Mouse (Mus musculus): ENCODE results near the gene Magoh. TPM values are rescaled to one million over a fixed set of nuclear protein-coding genes. Genes with fewer than 3 reads are reported as not detected.

Gene Magoh
- polyA plus RNA-seq (2015; fragmentation: Nextera tagmentation; extraction: Ambion mirVana), result 58.5 and 76.7 TPM in 2 replicates

GRCm38 (mm10) chr4:107879254-107880050 is at the start of gene Magoh:
TSS of gene Magoh (plus strand) at chr4:107879755.
- WGBS (ENCODE audit: insufficient replicate concordance), result 2% methylated on average over 48 of the region's 48 CpGs

GRCm38 (mm10) chr4:107830189-107830588 is 49.4 kb upstream of the Magoh start:
- no peaks in the 10 kb centered on the region for H3K27me3 ChIP-seq (ENCODE audit: control insufficient read depth, insufficient read depth, low read depth, low read length)
- H3K4me3 ChIP-seq (ENCODE audit: low read depth, low read length), result no peak overlapping the region
- H3K36me3 ChIP-seq (ENCODE audit: control insufficient read depth, insufficient read depth), result no peaks in the 10 kb centered on the region
- H3K9me3 ChIP-seq (replicated peaks; ENCODE audit: control insufficient read depth, low read length), result no peaks in the 10 kb centered on the region
- no peak overlapping the region for H3K27ac ChIP-seq (ENCODE audit: low read length)
- no peak overlapping the region for H3K4me2 ChIP-seq (ENCODE audit: low read depth, low read length)
- no peaks in the 10 kb centered on the region for H3K4me1 ChIP-seq (ENCODE audit: control insufficient read depth, low read depth, low read length)
- no peak overlapping the region for H3K9ac ChIP-seq (ENCODE audit: low read depth, low read length)
- 77% methylated on average over 10 of the region's 10 CpGs for WGBS (ENCODE audit: insufficient replicate concordance)
- no peak for ATAC-seq (ENCODE audit: low read depth)

More at GRCm38 (mm10) chr4:107879254-107880050, at the start of gene Magoh:
- Histone ChIP-seq H3K27ac (ENCODE audit: low read length) (peak within 1 kb of the TSS; percentile 73), H3K27me3 (ENCODE audit: control insufficient read depth, insufficient read depth, low read depth, low read length) (no peaks in the 10 kb centered on the region), H3K9me3 (replicated peaks; ENCODE audit: control insufficient read depth, low read length) (no peaks in the 10 kb centered on the region), H3K4me1 (ENCODE audit: control insufficient read depth, low read depth, low read length) (peaks cover 15% of the 10 kb centered on the region), H3K9ac (ENCODE audit: low read depth, low read length) (peak within 1 kb of the TSS; percentile 84), H3K4me3 (ENCODE audit: low read depth, low read length) (peak within 1 kb of the TSS; percentile 89), H3K4me2 (ENCODE audit: low read depth, low read length) (peak within 1 kb of the TSS; percentile 83), H3K36me3 (ENCODE audit: control insufficient read depth, insufficient read depth) (peaks cover 12% of the 10 kb centered on the region)
- ATAC-seq (ENCODE audit: low read depth), result peak; percentile 97

- no peaks in the 10 kb centered on the region for H3K36me3 ChIP-seq (ENCODE audit: control insufficient read depth, insufficient read depth)
- no peaks in the 10 kb centered on the region for H3K4me1 ChIP-seq (ENCODE audit: control insufficient read depth, low read depth, low read length)
- H3K9me3 ChIP-seq (replicated peaks; ENCODE audit: control insufficient read depth, low read length), result no peaks in the 10 kb centered on the region
- H3K4me3 ChIP-seq (ENCODE audit: low read depth, low read length), result no peak overlapping the region
- H3K27ac ChIP-seq (ENCODE audit: low read length), result no peak overlapping the region
- H3K4me2 ChIP-seq (ENCODE audit: low read depth, low read length), result no peak overlapping the region
- no peak overlapping the region for H3K9ac ChIP-seq (ENCODE audit: low read depth, low read length)
- no peaks in the 10 kb centered on the region for H3K27me3 ChIP-seq (ENCODE audit: control insufficient read depth, insufficient read depth, low read depth, low read length)
- WGBS (ENCODE audit: insufficient replicate concordance), result 78% methylated on average over 7 of the region's 7 CpGs
- ATAC-seq (ENCODE audit: low read depth), result no peak
These were observed 48.7 kb upstream of the Magoh start for GRCm38 (mm10) chr4:107830821-107831221.

- no peaks in the 10 kb centered on the region for H3K9me3 ChIP-seq (replicated peaks; ENCODE audit: control insufficient read depth, low read length)
- no peak for ATAC-seq (ENCODE audit: low read depth)
These were observed 47.9 kb upstream of the Magoh start for GRCm38 (mm10) chr4:107831678-107832077.

GRCm38 (mm10) chr4:107833525-107833924 is 46.0 kb upstream of the Magoh start:
- Histone ChIP-seq H3K4me3 (ENCODE audit: low read depth, low read length) (no peak overlapping the region), H3K27me3 (ENCODE audit: control insufficient read depth, insufficient read depth, low read depth, low read length) (no peaks in the 10 kb centered on the region), H3K9ac (ENCODE audit: low read depth, low read length) (no peak overlapping the region), H3K4me2 (ENCODE audit: low read depth, low read length) (no peak overlapping the region), H3K9me3 (replicated peaks; ENCODE audit: control insufficient read depth, low read length) (no peaks in the 10 kb centered on the region), H3K27ac (ENCODE audit: low read length) (no peak overlapping the region), H3K36me3 (ENCODE audit: control insufficient read depth, insufficient read depth) (no peaks in the 10 kb centered on the region), H3K4me1 (ENCODE audit: control insufficient read depth, low read depth, low read length) (no peaks in the 10 kb centered on the region)
- WGBS (ENCODE audit: insufficient replicate concordance), result 61% methylated on average over 5 of the region's 5 CpGs
- no peak for ATAC-seq (ENCODE audit: low read depth)

More at GRCm38 (mm10) chr4:107831678-107832077, 47.9 kb upstream of the Magoh start:
- Histone ChIP-seq H3K36me3 (ENCODE audit: control insufficient read depth, insufficient read depth) (no peaks in the 10 kb centered on the region), H3K4me2 (ENCODE audit: low read depth, low read length) (no peak overlapping the region), H3K27me3 (ENCODE audit: control insufficient read depth, insufficient read depth, low read depth, low read length) (no peaks in the 10 kb centered on the region), H3K9ac (ENCODE audit: low read depth, low read length) (no peak overlapping the region), H3K4me3 (ENCODE audit: low read depth, low read length) (no peak overlapping the region), H3K4me1 (ENCODE audit: control insufficient read depth, low read depth, low read length) (no peaks in the 10 kb centered on the region), H3K27ac (ENCODE audit: low read length) (no peak overlapping the region)
- 76% methylated on average over 6 of the region's 6 CpGs for WGBS (ENCODE audit: insufficient replicate concordance)

- H3K4me1 ChIP-seq (ENCODE audit: control insufficient read depth, low read depth, low read length), result no peaks in the 10 kb centered on the region
- WGBS (ENCODE audit: insufficient replicate concordance), result 74% methylated on average over 22 of the region's 22 CpGs
- no peak overlapping the region for H3K4me2 ChIP-seq (ENCODE audit: low read depth, low read length)
- H3K9ac ChIP-seq (ENCODE audit: low read depth, low read length), result no peak overlapping the region
- H3K27me3 ChIP-seq (ENCODE audit: control insufficient read depth, insufficient read depth, low read depth, low read length), result no peaks in the 10 kb centered on the region
- no peaks in the 10 kb centered on the region for H3K36me3 ChIP-seq (ENCODE audit: control insufficient read depth, insufficient read depth)
- H3K27ac ChIP-seq (ENCODE audit: low read length), result no peak overlapping the region
- ATAC-seq (ENCODE audit: low read depth), result no peak
- no peaks in the 10 kb centered on the region for H3K9me3 ChIP-seq (replicated peaks; ENCODE audit: control insufficient read depth, low read length)
- H3K4me3 ChIP-seq (ENCODE audit: low read depth, low read length), result no peak overlapping the region
These were observed 44.8 kb upstream of the Magoh start for GRCm38 (mm10) chr4:107834643-107835314.

GRCm38 (mm10) chr4:107835508-107835909 is 44.0 kb upstream of the Magoh start:
- H3K27ac ChIP-seq (ENCODE audit: low read length), result no peak overlapping the region
- no peak for ATAC-seq (ENCODE audit: low read depth)
- no peaks in the 10 kb centered on the region for H3K4me1 ChIP-seq (ENCODE audit: control insufficient read depth, low read depth, low read length)
- H3K27me3 ChIP-seq (ENCODE audit: control insufficient read depth, insufficient read depth, low read depth, low read length), result no peaks in the 10 kb centered on the region
- no peaks in the 10 kb centered on the region for H3K36me3 ChIP-seq (ENCODE audit: control insufficient read depth, insufficient read depth)
- H3K4me2 ChIP-seq (ENCODE audit: low read depth, low read length), result no peak overlapping the region
- H3K9me3 ChIP-seq (replicated peaks; ENCODE audit: control insufficient read depth, low read length), result no peaks in the 10 kb centered on the region
- H3K9ac ChIP-seq (ENCODE audit: low read depth, low read length), result no peak overlapping the region
- no peak overlapping the region for H3K4me3 ChIP-seq (ENCODE audit: low read depth, low read length)
- 73% methylated on average over 5 of the region's 5 CpGs for WGBS (ENCODE audit: insufficient replicate concordance)

- no peak overlapping the region for H3K9ac ChIP-seq (ENCODE audit: low read depth, low read length)
- no peak overlapping the region for H3K27ac ChIP-seq (ENCODE audit: low read length)
- H3K4me1 ChIP-seq (ENCODE audit: control insufficient read depth, low read depth, low read length), result no peaks in the 10 kb centered on the region
- ATAC-seq (ENCODE audit: low read depth), result no peak
- 76% methylated on average over 5 of the region's 5 CpGs for WGBS (ENCODE audit: insufficient replicate concordance)
- H3K36me3 ChIP-seq (ENCODE audit: control insufficient read depth, insufficient read depth), result no peaks in the 10 kb centered on the region
- no peak overlapping the region for H3K4me2 ChIP-seq (ENCODE audit: low read depth, low read length)
- H3K27me3 ChIP-seq (ENCODE audit: control insufficient read depth, insufficient read depth, low read depth, low read length), result no peaks in the 10 kb centered on the region
- H3K9me3 ChIP-seq (replicated peaks; ENCODE audit: control insufficient read depth, low read length), result no peaks in the 10 kb centered on the region
- H3K4me3 ChIP-seq (ENCODE audit: low read depth, low read length), result no peak overlapping the region
These were observed 42.8 kb upstream of the Magoh start for GRCm38 (mm10) chr4:107836758-107837157.

- Histone ChIP-seq H3K9ac (ENCODE audit: low read depth, low read length) (no peak overlapping the region), H3K4me1 (ENCODE audit: control insufficient read depth, low read depth, low read length) (no peaks in the 10 kb centered on the region; the same call in none of the 2 replicates), H3K4me3 (ENCODE audit: low read depth, low read length) (no peak overlapping the region), H3K36me3 (ENCODE audit: control insufficient read depth, insufficient read depth) (no peaks in the 10 kb centered on the region), H3K4me2 (ENCODE audit: low read depth, low read length) (no peak overlapping the region), H3K9me3 (replicated peaks; ENCODE audit: control insufficient read depth, low read length) (no peaks in the 10 kb centered on the region), H3K27me3 (ENCODE audit: control insufficient read depth, insufficient read depth, low read depth, low read length) (no peaks in the 10 kb centered on the region), H3K27ac (ENCODE audit: low read length) (no peak overlapping the region)
- WGBS (ENCODE audit: insufficient replicate concordance), result 74% methylated on average over 3 of the region's 3 CpGs
- ATAC-seq (ENCODE audit: low read depth), result no peak
These were observed 41.6 kb upstream of the Magoh start for GRCm38 (mm10) chr4:107837910-107838309.

Measured in liver, embryonic 16.5 days (tissue).